Mouse (Mus musculus) frontal cortex, adult 2 months (tissue): ENCODE measurements around the gene Srd5a2. TPM values are rescaled to one million over a fixed set of nuclear protein-coding genes. Genes with fewer than 3 reads are reported as not detected.
"Not testable (repeated sequence)": the region's sequence is repeated elsewhere in the genome, so short reads cannot be mapped to it uniquely, and the experiment has no call there.

ENCODE experiments used
- DNase-seq, 2 experiments: peaks; one replicate each; pipeline ENCODE4 v3.0.0; 2022; ENCODE audit warnings: low spot score in 1 of 2; ENCODE audit errors: extremely low spot score in 1 of 2
- polyA plus RNA-seq: library from polyadenylated mRNA; depleted of rRNA; stranded (reverse); fragments of >200 nt; gene quantifications from 2 replicates; pipeline ENCODE4 v1.2.3, GENCODE M21; 2012; rRNA removed

Srd5a2 gene
- 0.16 and 0.57 TPM in 2 replicates for polyA plus RNA-seq

DNA sequence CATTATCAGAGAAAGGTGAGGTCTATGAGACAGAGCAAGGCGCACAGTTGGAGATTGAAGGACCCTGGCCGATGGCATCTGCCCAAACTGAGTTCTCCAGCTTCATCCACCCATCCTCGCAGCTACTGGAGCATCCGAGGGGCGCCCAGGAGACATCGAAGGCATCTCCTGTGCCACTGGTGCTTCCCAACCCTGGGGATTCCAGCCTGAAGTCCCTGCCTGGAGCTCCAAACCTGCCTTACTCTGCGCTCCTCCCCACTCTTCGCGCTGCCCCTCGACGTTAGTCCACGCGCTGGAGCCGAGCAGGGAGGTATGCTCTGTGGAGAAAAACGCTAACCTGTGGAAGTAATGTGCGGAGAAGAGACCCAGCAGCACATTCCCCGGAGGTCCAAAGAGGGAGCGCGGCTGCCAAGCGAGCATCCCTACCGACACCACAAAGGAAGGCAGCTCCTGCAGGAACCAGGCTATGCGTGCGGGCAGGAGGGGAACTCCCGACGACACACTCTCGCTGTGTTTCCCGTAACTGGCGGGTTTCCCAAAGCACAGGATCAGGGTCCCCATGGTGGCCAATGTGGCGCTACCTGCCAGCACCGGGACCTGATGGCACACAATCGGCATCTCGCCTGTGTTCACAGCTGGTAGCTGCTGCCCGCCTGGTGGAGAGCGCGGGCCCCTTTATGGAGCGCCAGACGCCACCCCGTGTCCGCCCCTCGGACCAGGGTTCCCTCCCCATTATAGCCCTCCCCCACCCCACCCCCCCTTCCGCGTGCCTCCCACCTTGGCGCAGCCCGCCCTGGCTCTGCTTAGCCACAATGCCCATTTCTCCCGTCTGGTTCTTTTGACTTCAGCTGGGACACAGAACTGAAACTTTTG, at the start of gene Srd5a2:
Gene Srd5a2, minus strand, starts transcription at position 707 of the 873 bp plus-strand sequence.
- no peak for DNase-seq

DNA sequence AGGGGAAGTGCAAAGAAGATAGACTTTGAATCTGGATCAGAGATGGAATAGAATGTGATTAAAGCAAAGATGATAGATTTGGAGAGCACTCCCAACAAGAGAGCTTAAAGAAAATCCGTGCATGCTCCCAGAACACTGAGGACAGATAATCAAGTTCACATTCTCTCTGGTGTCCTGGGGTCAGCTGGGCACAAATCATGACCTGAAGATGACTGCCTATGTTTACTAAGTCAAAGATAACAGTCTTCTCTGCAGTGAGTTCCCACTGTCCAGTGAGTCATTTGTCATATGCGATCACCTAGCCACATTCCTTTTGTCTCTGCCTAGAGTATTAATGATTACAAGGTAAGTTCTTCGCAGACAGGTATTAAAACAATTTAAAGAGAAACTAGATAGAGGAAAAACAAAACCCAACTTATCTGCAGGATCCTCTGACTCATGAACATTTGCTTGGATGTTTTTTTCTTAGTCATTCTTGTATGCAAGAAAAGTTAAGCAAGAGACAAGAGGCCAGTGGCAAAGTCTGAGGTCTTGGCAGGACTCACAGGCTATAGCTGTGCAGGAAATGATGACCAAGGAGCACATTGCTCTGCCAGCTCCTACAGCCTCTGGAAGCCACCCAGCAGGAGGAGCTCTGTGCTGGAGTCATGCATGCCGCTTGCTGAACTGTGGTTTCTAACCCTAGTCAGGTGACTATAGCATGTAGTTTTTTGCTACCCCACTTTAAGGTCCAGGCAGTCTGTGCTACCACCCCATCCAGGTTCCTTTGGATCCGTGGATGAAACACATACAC, 41.4 kb upstream of the Srd5a2 start:
- no peak for DNase-seq

DNA sequence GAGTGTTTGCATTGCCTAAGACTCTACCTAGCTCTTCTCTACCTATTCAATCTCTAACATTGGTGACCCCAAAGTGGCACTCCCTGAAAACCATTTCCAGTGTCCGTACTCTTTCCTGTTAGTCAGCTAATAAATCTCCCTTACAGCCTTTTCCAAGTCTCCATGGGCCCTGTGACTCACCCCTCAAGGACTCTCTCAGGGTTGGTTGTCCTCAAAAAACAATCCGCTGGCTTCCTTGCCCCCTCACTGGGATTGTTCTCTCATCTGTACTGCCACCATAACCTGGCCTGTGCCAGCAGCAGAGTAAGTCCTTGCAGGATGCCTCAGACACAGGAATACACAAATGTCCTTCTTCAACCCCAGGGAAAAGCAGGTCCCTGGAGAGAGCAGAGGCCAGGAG, 40.3 kb upstream of the Srd5a2 start:
- DNase-seq, result no peak

DNA sequence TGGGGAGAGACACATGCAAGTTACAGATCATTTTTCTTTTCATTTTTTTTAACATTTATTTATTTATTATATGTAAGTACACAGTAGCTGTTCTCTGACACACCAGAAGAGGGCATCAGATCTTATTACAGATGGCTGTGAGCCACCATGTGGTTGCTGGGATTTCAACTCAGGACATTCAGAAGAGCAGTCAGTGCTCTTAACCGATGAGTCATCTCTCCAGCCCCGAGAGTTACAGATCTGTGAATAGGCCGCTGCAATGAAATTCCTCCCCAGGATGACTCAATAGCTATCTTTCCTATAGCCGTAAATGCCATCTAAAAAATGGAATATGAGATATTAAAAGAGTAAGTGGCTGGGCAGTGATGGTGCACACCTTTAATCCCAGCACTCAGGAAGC, 35.7 kb upstream of the Srd5a2 start:
- peak; percentile 4 for DNase-seq

DNA sequence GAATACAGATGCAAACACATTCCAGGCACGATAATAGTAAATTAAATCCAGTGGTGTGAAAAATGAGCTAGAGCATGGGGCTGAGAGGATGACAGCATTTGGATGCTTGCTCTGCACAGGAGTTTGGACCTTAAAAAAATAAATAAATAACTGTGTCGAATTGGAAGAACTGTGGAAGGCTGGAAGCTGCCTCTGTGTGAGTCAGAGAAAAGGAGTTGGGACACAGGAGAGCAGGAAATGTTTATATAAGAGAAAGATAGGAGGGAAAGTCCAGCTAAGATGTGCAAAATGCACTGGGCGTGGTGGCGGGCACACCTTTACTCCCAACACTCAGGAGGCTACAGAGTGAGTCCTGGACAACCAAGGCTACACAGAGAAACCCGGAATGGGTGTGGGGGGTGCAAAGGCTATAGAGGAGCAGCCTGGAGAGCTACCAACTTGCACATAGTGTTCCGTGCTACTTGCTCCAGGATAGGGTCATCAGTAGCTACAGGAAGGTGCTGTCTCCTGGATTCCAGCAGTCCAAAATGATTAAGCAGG, 32.4 kb upstream of the Srd5a2 start:
- no peak for DNase-seq

DNA sequence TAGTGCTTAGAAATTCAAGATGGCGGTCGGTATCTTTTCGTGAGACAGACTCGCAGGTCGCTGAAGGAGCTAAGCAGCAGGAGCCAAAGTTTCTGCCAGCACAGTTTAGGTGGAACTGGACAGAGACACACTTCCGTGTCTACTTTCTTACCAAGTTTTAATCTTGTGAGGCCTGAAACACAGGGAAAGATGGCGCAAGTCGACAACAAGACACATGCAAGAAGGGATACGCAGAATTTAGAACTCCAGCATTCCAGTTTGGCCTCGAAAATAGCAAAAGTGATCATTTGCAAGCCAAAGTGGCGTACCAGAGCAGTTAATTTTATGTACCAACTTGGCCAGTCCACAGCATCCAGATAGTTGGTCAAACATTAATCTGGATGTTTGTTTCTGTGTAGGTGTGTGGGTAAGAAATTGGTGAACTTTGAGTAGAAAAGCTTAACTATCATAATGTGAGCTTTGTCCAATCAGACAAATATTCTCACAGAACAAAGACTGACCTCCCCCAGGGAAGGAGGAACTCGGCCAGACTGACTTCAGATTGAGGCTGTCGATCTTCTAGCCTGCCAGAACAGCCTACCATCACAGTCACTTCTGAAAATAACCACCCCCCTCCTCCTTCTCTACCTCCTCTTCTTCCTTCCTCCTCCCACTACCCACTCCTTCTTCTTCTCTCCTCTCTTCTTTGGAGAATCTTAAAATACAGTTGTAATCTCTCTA, 31.2 kb upstream of the Srd5a2 start:
- DNase-seq, result no peak

DNA sequence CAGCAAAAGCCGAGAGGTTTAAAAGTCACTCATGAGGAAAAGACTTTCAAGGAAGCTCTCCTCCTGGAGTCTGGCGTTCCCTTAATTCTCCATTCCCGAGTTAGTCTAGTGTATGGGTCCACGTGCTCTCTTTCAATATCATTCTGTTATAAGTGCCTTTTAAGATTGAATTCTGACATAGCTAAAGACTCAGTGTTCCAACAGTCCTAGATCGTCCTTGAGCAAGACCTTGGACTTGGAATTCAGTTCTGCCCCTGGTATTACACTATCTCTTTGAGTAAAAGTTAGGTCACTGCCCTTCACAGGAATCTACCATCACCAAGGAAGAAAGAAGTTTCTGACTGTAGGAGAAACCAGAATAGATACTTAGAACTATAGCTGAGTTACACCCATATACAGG, 25.4 kb upstream of the Srd5a2 start:
- not testable (repeated sequence) for DNase-seq

DNA sequence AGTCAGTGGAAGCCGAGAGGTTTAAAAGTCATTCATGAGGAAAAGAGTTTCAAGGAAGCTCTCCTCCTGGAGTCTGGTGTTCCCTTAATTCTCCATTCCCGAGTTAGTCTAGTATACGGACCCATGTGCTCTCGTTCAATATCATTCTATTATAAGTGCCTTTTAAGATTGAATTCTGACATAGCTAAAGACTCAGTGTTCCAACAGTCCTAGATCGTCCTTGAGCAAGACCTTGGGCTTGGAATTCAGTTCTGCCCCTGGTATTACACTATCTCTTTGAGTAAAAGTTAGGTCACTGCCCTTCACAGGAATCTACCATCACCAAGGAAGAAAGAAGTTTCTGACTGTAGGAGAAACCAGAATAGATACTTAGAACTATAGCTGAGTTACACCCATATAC, 15.0 kb upstream of the Srd5a2 start:
- DNase-seq, result not testable (repeated sequence)

DNA sequence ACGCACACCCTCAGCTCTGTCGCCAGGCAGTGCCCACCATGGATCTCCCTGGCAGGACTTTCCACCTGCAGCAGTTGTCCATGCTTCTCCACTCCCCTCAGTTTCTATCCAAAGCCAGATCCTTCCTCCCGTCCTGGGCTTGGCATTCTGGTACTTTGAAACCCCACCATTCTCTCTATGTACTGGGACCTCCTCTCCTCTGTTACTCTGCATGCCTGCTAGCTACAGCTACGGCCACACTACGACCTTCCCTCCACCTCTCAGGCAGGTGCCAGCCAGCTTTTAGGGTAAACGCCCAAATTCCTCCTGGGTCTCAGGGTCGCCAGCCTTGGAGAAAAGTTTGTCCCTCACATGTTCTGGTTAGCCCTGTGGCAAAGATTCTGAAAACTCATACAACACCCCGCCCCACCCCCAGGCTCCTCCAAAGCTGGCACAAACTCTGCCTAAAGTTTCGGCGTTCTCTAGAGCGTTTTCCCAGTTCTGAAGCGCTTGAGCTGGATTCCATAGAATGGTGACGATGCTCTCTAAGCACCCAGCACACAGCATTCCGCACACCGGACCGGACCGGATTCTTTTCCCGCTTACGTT, 607 bp upstream of the Srd5a2 start:
- no peak for DNase-seq

DNA sequence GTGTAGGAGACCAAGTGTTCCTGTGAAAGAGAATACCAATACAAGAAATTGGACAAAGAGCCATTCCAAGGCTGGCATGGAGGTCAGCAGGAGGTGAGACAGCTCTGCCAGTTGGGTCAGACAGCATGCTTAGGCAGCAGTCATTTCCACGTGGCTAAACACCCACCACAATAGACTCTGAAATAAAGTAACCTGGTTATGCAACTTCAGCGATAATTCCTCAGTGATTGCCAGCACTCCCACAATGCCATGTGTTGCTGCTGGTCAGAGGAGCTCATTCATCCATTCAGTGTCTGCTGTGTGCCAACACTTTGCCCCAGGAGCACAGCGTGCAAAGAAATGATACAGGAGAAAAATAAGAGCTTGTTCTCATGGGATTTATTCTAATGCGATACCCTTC, 4.0 kb downstream of the Srd5a2 start:
- no peak for DNase-seq

DNA sequence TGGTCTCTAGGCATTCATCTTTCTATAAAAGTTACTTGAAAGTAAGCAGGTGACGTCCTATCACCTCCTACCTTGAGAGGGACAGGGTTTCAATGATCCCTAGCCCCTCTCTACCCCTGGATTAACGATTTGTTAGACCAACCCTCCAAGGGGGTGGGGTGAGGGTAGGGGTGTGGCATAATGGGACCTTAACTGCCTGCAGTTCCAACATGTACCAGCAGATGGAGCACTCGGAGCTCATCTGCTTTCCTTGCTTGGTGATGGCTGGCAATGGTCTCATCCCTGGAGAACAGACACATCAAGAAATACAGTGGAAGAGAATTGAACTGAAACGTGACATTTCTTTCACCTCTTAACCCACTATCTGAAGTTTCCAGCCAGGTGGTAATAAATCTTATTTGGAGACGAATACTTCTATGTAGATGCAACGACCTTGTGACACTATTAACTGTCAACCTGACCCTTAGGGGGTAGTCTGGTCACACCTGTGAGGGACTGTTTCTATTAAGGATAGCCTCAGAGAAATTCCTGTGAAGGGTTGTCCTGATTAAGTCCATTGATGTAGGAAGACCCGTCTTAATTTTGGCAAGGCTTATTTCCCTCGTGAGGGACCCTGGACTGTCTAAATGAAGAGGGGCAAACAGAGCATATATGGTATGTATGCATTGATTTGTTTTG, 27.1 kb downstream of the Srd5a2 start:
- DNase-seq, result peak; percentile 68 to 92

DNA sequence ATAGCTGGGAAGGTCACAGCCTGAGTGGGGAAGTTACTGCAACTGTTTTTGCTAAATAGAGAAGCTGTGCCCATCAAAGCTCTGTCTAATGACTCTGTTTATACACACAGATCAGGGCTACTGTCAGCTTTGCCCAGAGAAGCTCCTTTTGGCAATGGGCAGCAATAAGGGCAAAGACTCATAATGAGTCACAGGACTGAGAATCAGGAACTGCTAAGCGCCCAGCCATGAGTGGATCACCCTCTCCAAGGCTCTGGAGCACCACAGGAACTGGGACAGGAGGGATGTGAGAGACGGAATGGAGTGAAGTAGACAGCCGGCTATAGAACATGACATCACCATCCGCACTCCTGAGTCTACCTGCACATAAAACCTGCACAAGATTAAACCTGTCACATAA, 29.4 kb downstream of the Srd5a2 start:
- no peak for DNase-seq

DNA sequence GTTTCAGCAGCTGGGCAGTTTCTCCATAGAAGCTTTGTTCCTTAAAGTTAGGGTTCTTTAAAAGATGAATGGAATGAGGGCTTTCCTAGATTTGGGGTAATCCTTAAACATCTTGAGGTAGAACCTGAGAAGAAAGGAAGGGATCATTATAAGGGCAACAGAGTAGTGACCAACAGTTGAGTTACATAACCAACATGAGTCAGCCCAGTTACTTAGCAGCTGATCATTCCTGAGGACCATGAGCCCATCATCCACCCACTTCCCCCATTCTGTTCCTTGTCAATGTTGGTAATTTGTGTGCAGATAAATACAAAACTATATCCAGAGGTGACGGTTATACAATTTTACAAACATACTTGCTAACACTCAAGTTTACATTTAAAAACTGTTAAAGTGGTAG, 30.1 kb downstream of the Srd5a2 start:
- DNase-seq, result no peak

DNA sequence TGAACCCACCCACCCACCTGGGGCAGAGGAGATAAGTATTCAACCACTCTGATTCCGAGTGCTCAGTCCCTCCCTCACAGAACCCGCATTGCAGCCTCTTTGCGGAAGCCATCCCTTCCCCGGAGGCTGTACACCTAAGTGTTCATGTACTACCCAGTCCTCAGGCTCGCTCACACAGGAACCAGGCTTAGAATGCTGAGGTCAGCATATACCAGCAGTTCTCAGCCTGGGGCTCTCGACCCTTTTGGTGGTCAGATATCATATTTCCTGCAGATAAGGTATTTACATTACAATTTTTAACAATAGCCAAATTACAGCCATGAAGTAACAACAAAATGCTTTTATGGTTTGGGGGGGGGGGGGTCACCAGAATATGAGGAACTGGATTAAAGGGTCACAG, 32.6 kb downstream of the Srd5a2 start:
- DNase-seq, result no peak

DNA sequence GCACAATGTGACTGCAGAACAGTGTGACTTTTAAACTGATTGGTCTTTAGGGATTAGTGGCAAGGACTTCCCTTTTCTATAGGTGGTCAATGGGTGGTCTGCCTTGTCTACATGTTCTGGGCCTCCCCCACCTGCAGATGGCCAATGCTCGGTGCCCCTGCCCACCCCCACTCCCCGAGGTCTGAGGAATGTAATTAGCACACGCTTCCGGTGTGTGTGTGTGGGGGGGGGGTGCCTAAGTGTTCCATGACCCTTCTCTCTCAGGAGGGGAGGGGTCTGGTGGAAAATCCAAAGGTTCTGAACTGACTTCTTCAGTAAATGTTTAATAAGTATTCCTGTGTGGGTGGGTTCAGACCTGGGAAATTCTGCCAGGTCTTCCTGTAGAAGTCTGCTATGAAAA, 39.0 kb downstream of the Srd5a2 start:
- DNase-seq, result no peak

DNA sequence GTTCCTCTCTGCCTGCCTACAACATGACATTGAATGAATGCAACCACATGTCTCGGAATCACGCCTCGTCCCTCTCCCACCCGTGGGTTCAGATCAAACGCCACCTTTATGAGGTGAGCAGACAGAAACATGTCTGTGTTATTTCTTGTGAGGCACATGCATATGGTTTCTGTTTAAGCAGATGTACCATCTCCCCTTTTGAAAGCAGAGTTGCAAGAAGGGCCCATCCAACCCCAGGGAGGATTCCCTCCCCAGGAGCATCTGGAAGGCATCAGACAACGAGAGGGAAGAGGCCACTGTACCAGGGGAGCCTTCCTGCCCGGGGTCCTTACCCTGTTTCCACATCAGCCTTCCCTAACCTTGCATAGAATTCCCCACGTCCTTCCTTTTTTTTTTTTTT, 40.7 kb downstream of the Srd5a2 start:
- no peak for DNase-seq

DNA sequence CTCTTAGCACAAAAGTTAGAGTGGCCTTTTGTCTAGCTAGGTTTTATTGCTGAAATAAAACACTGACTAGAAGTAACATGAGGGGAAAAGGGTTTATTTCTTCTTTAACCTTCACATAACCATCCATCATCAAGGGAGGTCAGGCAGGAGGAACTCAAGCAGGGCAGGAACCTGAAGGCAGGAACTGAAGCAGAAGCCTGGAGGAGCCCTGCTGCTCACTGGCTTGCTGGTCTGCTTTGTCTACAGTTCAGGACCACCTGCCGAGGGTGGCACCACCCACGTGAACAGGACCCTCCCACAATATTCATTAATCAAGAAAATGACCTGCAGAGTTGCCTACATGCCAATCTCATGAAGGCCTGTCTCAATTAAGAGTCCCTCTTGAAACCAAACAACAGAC, 45.3 kb downstream of the Srd5a2 start:
- DNase-seq, result no peak

DNA sequence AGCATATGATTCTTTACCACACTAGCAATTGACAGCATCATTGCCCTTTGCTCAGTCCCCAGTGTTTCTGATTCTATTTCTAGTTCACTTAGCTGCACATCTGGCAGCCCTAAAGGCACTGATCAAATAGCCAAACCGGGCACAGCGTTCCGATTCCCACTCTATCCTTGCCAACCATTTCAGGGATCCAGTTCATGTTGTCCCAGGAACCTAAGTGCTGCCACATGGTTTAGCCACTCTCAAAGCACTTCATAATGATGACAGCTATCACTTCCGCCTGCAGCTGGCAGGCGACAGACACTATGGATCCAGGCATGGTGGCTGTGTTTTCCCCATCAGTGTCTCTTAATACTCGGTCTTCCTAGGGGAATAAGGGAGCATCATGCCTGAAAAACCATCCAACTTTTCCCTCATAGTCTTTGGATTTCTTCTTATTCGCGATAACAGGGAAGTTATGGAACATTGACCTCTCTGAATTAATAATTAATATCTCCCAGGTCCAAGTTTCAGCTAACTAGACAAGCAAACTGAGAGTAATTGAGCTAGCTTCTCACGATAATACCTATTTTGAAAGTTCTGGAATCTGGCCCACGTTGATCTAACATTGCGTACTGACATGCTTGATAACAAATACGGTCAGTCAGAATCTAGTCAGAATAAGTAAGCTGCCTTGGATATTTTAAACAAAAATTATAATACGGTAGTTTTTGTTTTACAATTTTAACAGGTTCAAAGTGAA, 51.6 kb downstream of the Srd5a2 start:
- DNase-seq, result no peak

DNA sequence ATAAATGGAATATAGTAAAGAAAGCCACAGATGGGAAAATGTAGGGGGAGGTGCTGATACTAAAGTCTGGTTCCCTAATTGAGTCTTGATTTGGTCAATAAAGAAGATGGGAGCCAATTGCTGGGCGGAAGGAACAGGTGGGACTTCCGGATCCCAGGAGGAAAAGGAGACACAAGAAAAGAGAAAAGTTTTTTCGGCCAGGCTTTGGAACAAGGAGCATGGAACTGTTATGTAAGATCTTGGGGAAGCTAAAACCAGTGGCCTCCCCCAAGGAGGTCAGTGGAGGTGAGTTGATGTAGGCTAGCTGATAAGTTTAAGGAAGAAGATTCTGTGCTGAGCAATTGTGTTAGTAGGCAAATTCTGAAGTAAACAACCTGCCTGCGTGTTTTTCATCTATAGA, 56.5 kb downstream of the Srd5a2 start:
- no peak for DNase-seq
